Mouse (Mus musculus): ENCODE results near the gene Ism2. TPM values are rescaled to one million over a fixed set of nuclear protein-coding genes. Genes with fewer than 3 reads are reported as not detected.

Ism2 gene
- 0.08 TPM for polyA plus RNA-seq (2015; fragmentation: Illumina TruSeq; extraction: RNeasy Lipid Tissue Mini Kit (QIAGEN cat#74804); ENCODE audit: insufficient read depth, low replicate concordance)

DNA sequence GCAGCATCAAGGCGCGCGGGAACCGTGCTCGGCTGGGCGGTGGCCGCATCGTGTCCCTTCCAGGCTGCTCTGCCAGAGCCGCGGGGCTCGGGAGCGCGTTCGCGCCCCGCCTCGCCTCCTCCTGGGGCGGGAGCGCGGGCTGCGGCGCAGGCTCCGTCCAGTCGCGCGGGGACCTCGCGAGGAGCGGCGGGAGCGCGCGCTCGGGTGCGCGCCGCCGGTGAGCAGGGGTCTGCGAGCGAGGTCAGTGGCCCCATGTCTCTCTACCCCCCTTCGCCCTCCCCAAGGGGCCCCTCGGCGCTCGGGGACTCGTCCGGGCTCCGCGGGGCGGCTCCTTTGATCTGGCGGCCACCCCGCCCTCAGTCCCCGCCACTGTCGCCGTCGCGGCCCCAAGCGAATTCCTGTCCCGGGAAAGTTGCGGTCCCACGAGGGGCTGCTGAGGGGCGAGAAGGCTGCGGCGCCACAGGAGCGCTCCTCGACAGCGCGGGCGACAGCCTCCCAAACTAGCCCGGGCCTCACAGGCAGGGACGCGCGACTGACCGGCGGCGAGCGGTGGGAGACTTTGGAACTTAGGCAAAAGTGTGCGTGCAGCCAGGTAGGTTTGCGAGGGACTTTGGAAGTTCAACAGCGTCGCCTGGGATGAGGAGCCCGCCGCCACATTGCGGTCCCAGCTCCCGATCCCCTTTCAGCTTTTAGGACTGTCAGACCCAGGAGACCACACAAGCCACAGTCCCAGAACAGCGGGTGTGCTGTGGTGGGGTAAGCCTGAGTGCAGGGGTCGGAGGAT is at the start of gene Ism2:
Ism2 (minus strand) TSS at position 49 of the 784 bp plus-strand sequence.

DNA sequence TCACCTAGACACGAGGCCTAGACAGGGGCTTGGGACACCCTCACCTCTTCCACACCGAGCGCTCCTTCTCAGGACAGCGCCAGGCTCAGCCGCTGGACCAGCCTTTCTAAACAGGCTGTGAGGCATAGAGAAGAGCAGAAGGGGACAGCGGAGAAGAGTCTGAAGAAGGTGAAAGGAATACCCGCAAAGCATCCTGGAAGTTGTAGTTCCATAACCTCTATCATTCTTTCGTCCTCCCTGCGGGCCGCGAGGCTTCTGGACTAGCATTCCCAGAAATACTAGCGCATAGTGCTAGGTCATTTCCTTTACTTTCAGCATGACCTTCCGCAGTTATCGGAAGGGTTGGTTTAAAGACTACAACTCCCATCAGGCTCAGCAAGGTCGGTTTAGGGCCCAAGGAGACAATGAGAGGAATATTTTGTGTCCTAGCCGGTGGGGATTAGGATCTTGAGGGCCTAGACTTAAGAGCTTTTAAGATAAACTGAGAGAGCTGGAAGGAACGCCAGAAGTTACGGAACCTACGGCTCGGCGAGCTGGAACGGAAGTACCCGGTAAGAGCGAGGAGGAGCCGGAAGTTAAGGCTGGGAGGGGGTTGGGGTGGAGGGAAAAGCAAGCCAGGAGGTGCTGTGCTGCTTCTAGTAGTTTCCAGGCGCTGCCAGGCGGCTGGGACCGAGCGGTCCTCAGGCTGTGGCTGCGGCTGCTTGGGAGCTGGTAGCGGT is 33.2 kb downstream of the Ism2 start, which contains the start of the genes Vipas39 and Ahsa1:
Vipas39 (minus strand) TSS at position 149 of the 719 bp plus-strand sequence.
Ahsa1 (plus strand) TSS at position 372 of the 719 bp plus-strand sequence.

DNA sequence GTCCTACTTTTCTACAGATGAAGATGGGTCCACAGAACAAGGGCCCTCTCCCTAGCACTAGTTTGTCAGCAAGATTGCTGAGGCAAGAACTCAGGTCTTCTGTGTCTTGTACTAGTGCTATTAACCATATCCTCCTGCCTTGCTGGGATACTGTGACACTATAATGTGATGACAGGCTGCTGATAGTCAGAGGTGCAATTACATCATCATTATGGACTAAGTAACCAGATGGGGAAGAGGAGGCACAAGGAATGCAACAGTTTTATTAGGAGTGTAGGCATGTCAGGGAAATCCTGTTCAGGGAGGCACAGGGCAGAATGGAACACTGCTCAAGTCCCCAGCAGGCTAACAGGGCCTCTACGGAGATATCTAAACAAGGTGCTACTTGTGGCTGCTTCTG is 60.9 kb downstream of the Ism2 start, which contains the start of gene Noxred1:
Noxred1 (minus strand) TSS at position 101 of the 400 bp plus-strand sequence.

Other genes starting within 250 kb of the Ism2 start
- 0.23 TPM for gene Ngb, start 197.2 kb downstream of the Ism2 start, polyA plus RNA-seq (2015; fragmentation: Illumina TruSeq; extraction: RNeasy Lipid Tissue Mini Kit (QIAGEN cat#74804); ENCODE audit: insufficient read depth, low replicate concordance)
- gene Gstz1, start 152.5 kb downstream of the Ism2 start, polyA plus RNA-seq (2015; fragmentation: Illumina TruSeq; extraction: RNeasy Lipid Tissue Mini Kit (QIAGEN cat#74804); ENCODE audit: insufficient read depth, low replicate concordance), result 21.3 TPM
- 7.1 TPM for gene Pomt2, start 151.7 kb downstream of the Ism2 start, polyA plus RNA-seq (2015; fragmentation: Illumina TruSeq; extraction: RNeasy Lipid Tissue Mini Kit (QIAGEN cat#74804); ENCODE audit: insufficient read depth, low replicate concordance)
- gene Samd15, start 100.0 kb downstream of the Ism2 start, polyA plus RNA-seq (2015; fragmentation: Illumina TruSeq; extraction: RNeasy Lipid Tissue Mini Kit (QIAGEN cat#74804); ENCODE audit: insufficient read depth, low replicate concordance), result 0.93 TPM
- 40.5 TPM for gene Tmed8, start 99.3 kb downstream of the Ism2 start, polyA plus RNA-seq (2015; fragmentation: Illumina TruSeq; extraction: RNeasy Lipid Tissue Mini Kit (QIAGEN cat#74804); ENCODE audit: insufficient read depth, low replicate concordance)
- gene Noxred1, start 61.0 kb downstream of the Ism2 start, polyA plus RNA-seq (2015; fragmentation: Illumina TruSeq; extraction: RNeasy Lipid Tissue Mini Kit (QIAGEN cat#74804); ENCODE audit: insufficient read depth, low replicate concordance), result 13.5 TPM
- gene Vipas39, start 33.4 kb downstream of the Ism2 start, polyA plus RNA-seq (2015; fragmentation: Illumina TruSeq; extraction: RNeasy Lipid Tissue Mini Kit (QIAGEN cat#74804); ENCODE audit: insufficient read depth, low replicate concordance), result 46.7 TPM
- 183 TPM for gene Ahsa1, start 33.2 kb downstream of the Ism2 start, polyA plus RNA-seq (2015; fragmentation: Illumina TruSeq; extraction: RNeasy Lipid Tissue Mini Kit (QIAGEN cat#74804); ENCODE audit: insufficient read depth, low replicate concordance)
- gene Sptlc2, start 88.7 kb upstream of the Ism2 start, polyA plus RNA-seq (2015; fragmentation: Illumina TruSeq; extraction: RNeasy Lipid Tissue Mini Kit (QIAGEN cat#74804); ENCODE audit: insufficient read depth, low replicate concordance), result 102 TPM
- 65.2 TPM for gene Slirp, start 144.2 kb upstream of the Ism2 start, polyA plus RNA-seq (2015; fragmentation: Illumina TruSeq; extraction: RNeasy Lipid Tissue Mini Kit (QIAGEN cat#74804); ENCODE audit: insufficient read depth, low replicate concordance)
- gene Alkbh1, start 144.3 kb upstream of the Ism2 start, polyA plus RNA-seq (2015; fragmentation: Illumina TruSeq; extraction: RNeasy Lipid Tissue Mini Kit (QIAGEN cat#74804); ENCODE audit: insufficient read depth, low replicate concordance), result 51.8 TPM
- gene Snw1, start 172.6 kb upstream of the Ism2 start, polyA plus RNA-seq (2015; fragmentation: Illumina TruSeq; extraction: RNeasy Lipid Tissue Mini Kit (QIAGEN cat#74804); ENCODE audit: insufficient read depth, low replicate concordance), result 117 TPM
- not detected for gene Gm5788, start 195.0 kb upstream of the Ism2 start, polyA plus RNA-seq (2015; fragmentation: Illumina TruSeq; extraction: RNeasy Lipid Tissue Mini Kit (QIAGEN cat#74804); ENCODE audit: insufficient read depth, low replicate concordance)
- not detected for gene Gm8300, start 214.6 kb upstream of the Ism2 start, polyA plus RNA-seq (2015; fragmentation: Illumina TruSeq; extraction: RNeasy Lipid Tissue Mini Kit (QIAGEN cat#74804); ENCODE audit: insufficient read depth, low replicate concordance)

All from spleen, adult 10 weeks (tissue).